Mouse (Mus musculus) Patski (cell line): ENCODE measurements around the gene Erg. TPM values are rescaled to one million over a fixed set of nuclear protein-coding genes. Genes with fewer than 3 reads are reported as not detected.

Experiments
- ATAC-seq: fragments of 100-300 bp; one replicate; pipeline ENCODE4 v1.8.0; 2021
- CTCF ChIA-PET: fragments of 350-600 bp; sonication (Branson Sonifier 250); formaldehyde crosslinking; loops from one replicate; lab custom pipeline; 2022; ENCODE audit warnings: inconsistent platforms; lab: Charles Lee
- POLR2A ChIA-PET: fragments of 350-600 bp; sonication (Branson Sonifier 250); formaldehyde crosslinking; loops from one replicate; lab custom pipeline; 2022; ENCODE audit warnings: antibody characterized with exemption, inconsistent platforms; lab: Charles Lee
- DNase-seq: peaks from one replicate; pipeline ENCODE4 v3.0.0-alpha.2; 2011; ENCODE audit warnings: low read depth, low spot score
- H3K27me3 ChIP-seq: fragments of 371-371 bp; one replicate; pipeline ENCODE4 v1.5.1; 2021
- CTCF ChIP-seq: fragments of 100-300 bp; IDR thresholded peaks from one replicate; pipeline ENCODE4 v1.5.1; 2021
- in situ Hi-C: fragments of 300-500 bp; cut with MboI; formaldehyde crosslinking; loops from 3 replicates; pipeline ENCODE4 v1.11.1; 2018; ENCODE audit warnings: low pct_unique_long_range_greater_than_20kb, mixed read lengths
- polyA plus RNA-seq: library from polyadenylated mRNA; unstranded; gene quantifications from one replicate; pipeline ENCODE4 v1.2.3, GENCODE M21; 2021

Gene Erg
- polyA plus RNA-seq, 1 experiment from 2014 or later, result not detected

- no peak for DNase-seq
- no peak for TF ChIP-seq CTCF
- ATAC-seq, result no peak
- ChIA-PET CTCF (no interaction called here), POLR2A (no interaction called here)
- in situ Hi-C loops, result no loop called here
- peaks cover 54% of the 10 kb centered on the region for H3K27me3 ChIP-seq
Observed at GRCm38 (mm10) chr16:95535151-95535550, 51.2 kb downstream of the Erg start.

- DNase-seq (no peak), ATAC-seq (no peak)
- CTCF ChIA-PET, result no interaction called here
- no peak for TF ChIP-seq CTCF
- peaks cover 44% of the 10 kb centered on the region for H3K27me3 ChIP-seq
- in situ Hi-C loops, result no loop called here
- POLR2A ChIA-PET, result no interaction called here
Observed at GRCm38 (mm10) chr16:95532387-95533077, 53.9 kb downstream of the Erg start.

- TF ChIP-seq CTCF, result no peak
Observed at GRCm38 (mm10) chr16:95527561-95527960, 58.8 kb downstream of the Erg start.

GRCm38 (mm10) chr16:95519520-95519919 is 66.9 kb downstream of the Erg start:
- no peak for DNase-seq
- no peak for ATAC-seq
- in situ Hi-C loops, result no loop called here
- TF ChIP-seq CTCF, result no peak
- ChIA-PET POLR2A (no interaction called here), CTCF (no interaction called here)
- peaks cover 25% of the 10 kb centered on the region for H3K27me3 ChIP-seq

More at GRCm38 (mm10) chr16:95527561-95527960, 58.8 kb downstream of the Erg start:
- ChIA-PET POLR2A (no interaction called here), CTCF (no interaction called here)
- in situ Hi-C loops, result no loop called here
- H3K27me3 ChIP-seq, result peaks cover 33% of the 10 kb centered on the region
- DNase-seq (no peak), ATAC-seq (no peak)

- ChIA-PET CTCF (no interaction called here), POLR2A (no interaction called here)
- H3K27me3 ChIP-seq, result peaks cover 10% of the 10 kb centered on the region
- TF ChIP-seq CTCF, result no peak
- no peak for ATAC-seq
- in situ Hi-C loops, result no loop called here
- no peak for DNase-seq
Observed at GRCm38 (mm10) chr16:95506051-95506450, 80.3 kb downstream of the Erg start.

- ChIA-PET CTCF (no interaction called here), POLR2A (no interaction called here)
- H3K27me3 ChIP-seq, result peaks cover 18% of the 10 kb centered on the region
- DNase-seq, result no peak
- no peak for ATAC-seq
- no peak for TF ChIP-seq CTCF
- in situ Hi-C loops, result no loop called here
Observed at GRCm38 (mm10) chr16:95496582-95497300, 89.7 kb downstream of the Erg start.

GRCm38 (mm10) chr16:95494108-95494507 is 92.3 kb downstream of the Erg start:
- no peak for TF ChIP-seq CTCF
- ChIA-PET POLR2A (no interaction called here), CTCF (interaction anchor here (0.9 kb wide), 1 partner anchor 11 kb away, joined by 3 read pairs; no protein-coding TSS in a partner anchor)
- H3K27me3 ChIP-seq, result peaks cover 35% of the 10 kb centered on the region
- ATAC-seq (no peak), DNase-seq (no peak)
- in situ Hi-C loops, result no loop called here

GRCm38 (mm10) chr16:95493336-95493735 is 93.1 kb downstream of the Erg start:
- DNase-seq (no peak), ATAC-seq (no peak)
- no peak for TF ChIP-seq CTCF
- in situ Hi-C loops, result no loop called here
- H3K27me3 ChIP-seq, result peaks cover 29% of the 10 kb centered on the region
- CTCF ChIA-PET, result interaction anchor here (0.9 kb wide), 1 partner anchor 12 kb away, joined by 3 read pairs; no protein-coding TSS in a partner anchor
- POLR2A ChIA-PET, result no interaction called here

- ATAC-seq (no peak), DNase-seq (no peak)
- POLR2A ChIA-PET, result no interaction called here
- no peak for TF ChIP-seq CTCF
- H3K27me3 ChIP-seq, result peaks cover 33% of the 10 kb centered on the region
- CTCF ChIA-PET, result no interaction called here
- in situ Hi-C loops, result no loop called here
Observed at GRCm38 (mm10) chr16:95492146-95492545, 94.2 kb downstream of the Erg start.

GRCm38 (mm10) chr16:95490386-95490785 is 96.0 kb downstream of the Erg start:
- no peak for ATAC-seq
- in situ Hi-C loops, result no loop called here
- TF ChIP-seq CTCF, result no peak
- ChIA-PET POLR2A (no interaction called here), CTCF (interaction anchor here (1.1 kb wide), 1 partner anchor 149 kb away, joined by 3 read pairs; no protein-coding TSS in a partner anchor)
- no peak for DNase-seq
- peaks cover 29% of the 10 kb centered on the region for H3K27me3 ChIP-seq
